In the genomic region with DNA sequence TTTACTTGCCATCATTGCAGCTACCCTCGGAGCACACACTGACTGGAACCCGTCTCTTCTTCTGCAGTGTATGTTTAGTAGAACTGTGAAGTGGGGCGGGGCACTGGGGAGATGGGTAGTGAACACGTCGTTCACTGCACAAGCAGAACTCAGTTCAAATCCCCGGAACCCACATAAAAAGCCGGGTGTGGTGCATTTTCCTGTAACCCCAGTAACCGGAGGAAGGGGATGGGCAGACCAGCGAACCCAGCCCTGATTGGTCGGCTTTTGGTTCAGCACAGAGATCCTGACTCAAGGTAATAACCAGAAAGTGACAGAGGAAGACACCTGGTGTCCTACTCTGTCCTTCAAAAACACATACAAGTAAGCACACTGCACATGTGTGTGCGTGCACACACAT, we compare ENCODE assay signal across 42 mouse cellular contexts. TPM values are rescaled to one million over a fixed set of nuclear protein-coding genes. Genes with fewer than 3 reads are reported as not detected.
"Had no signal": no experiment of that assay in that cellular context is flagged by ENCODE, and none has a peak within 500 bp of the region (broad histone marks: within the 10 kb centered on the region; RNA-seq: fewer than 3 reads in every experiment).

No protein-coding gene starts in this region.

- H3K9ac ChIP-seq: heart, embryonic 12.5 days; heart, embryonic 13.5 days; heart, embryonic 15.5 days; hindbrain, embryonic 12.5 days; hindbrain, embryonic 13.5 days; hindbrain, embryonic 14.5 days; hindbrain, embryonic 15.5 days; intestine, embryonic 15.5 days; kidney, embryonic 15.5 days had no signal

- H3K9me3 ChIP-seq: heart, embryonic 10.5 days; heart, embryonic 12.5 days; heart, embryonic 15.5 days; hindbrain, embryonic 10.5 days; hindbrain, embryonic 12.5 days; hindbrain, embryonic 13.5 days; hindbrain, embryonic 15.5 days; intestine, embryonic 15.5 days; kidney, embryonic 15.5 days had no signal

- H3K4me2 ChIP-seq: heart, embryonic 11.5 days; heart, embryonic 12.5 days; heart, embryonic 13.5 days; heart, embryonic 15.5 days; hindbrain, embryonic 12.5 days; hindbrain, embryonic 13.5 days; hindbrain, embryonic 14.5 days; hindbrain, embryonic 15.5 days; intestine, embryonic 15.5 days; kidney, embryonic 15.5 days had no signal

- H3K27me3 ChIP-seq: hindbrain, embryonic 12.5 days; hindbrain, embryonic 13.5 days; hindbrain, embryonic 15.5 days; intestine, embryonic 15.5 days had no signal

- H3K4me3 ChIP-seq: heart, embryonic 10.5 days; heart, embryonic 12.5 days; heart, embryonic 13.5 days; heart, embryonic 15.5 days; hindbrain, embryonic 10.5 days; hindbrain, embryonic 12.5 days; hindbrain, embryonic 13.5 days; hindbrain, embryonic 15.5 days; intestine, embryonic 15.5 days; kidney, embryonic 15.5 days; layer of hippocampus, adult 2 months had no signal

- DNase-seq: heart, postnatal 10 days; heart, postnatal 14 days; heart, postnatal 36 days; heart, postnatal 4 days; kidney, adult 11 months; kidney, adult 18-20 months; kidney, adult 2 months; kidney, adult 8-10 months; kidney, adult 9 months; kidney, postnatal 10 days; kidney, postnatal 14 days; kidney, postnatal 25 days; kidney, postnatal 36 days; kidney, postnatal 4 days; layer of hippocampus, adult 9-11 months; layer of hippocampus, postnatal 36 days had no signal

- H3K4me1 ChIP-seq: heart, embryonic 10.5 days; heart, embryonic 12.5 days; heart, embryonic 13.5 days; heart, embryonic 15.5 days; hindbrain, embryonic 10.5 days; hindbrain, embryonic 12.5 days; hindbrain, embryonic 13.5 days; hindbrain, embryonic 15.5 days; intestine, embryonic 15.5 days; kidney, embryonic 15.5 days had no signal

- H3K36me3 ChIP-seq: heart, embryonic 10.5 days; heart, embryonic 12.5 days; heart, embryonic 13.5 days; heart, embryonic 15.5 days; hindbrain, embryonic 10.5 days; hindbrain, embryonic 12.5 days; hindbrain, embryonic 13.5 days; hindbrain, embryonic 15.5 days; intestine, embryonic 15.5 days; kidney, embryonic 15.5 days had no signal

- H3K27ac ChIP-seq: heart, embryonic 10.5 days; heart, embryonic 13.5 days; heart, embryonic 15.5 days; hindbrain, embryonic 10.5 days; hindbrain, embryonic 12.5 days; hindbrain, embryonic 13.5 days; hindbrain, embryonic 14.5 days; hindbrain, embryonic 15.5 days; hindbrain, postnatal 0 days; intestine, embryonic 15.5 days; kidney, embryonic 15.5 days; kidney, postnatal 0 days; layer of hippocampus, adult 2 months had no signal

- ATAC-seq: hindbrain, embryonic 16.5 days; hindbrain, postnatal 0 days; inflammation-experienced regulatory T-cells, adult 6 months; intestine, embryonic 15.5 days; intestine, embryonic 16.5 days; intestine, postnatal 0 days had no signal

RNA-seq across cellular contexts. Expression of gene Svs5, which starts 20.8 kb away (rescaled TPM):
- polyA plus RNA-seq: heart, embryonic 10.5 days; heart, embryonic 11.5 days; heart, embryonic 12.5 days; heart, embryonic 13.5 days; heart, embryonic 14.5 days; heart, embryonic 15.5 days; heart, embryonic 16.5 days; heart, postnatal 0 days; hindbrain, embryonic 10.5 days; hindbrain, embryonic 11.5 days; hindbrain, embryonic 12.5 days; hindbrain, embryonic 13.5 days; hindbrain, embryonic 14.5 days; hindbrain, embryonic 15.5 days; hindbrain, embryonic 16.5 days; hindbrain, postnatal 0 days; inflammation-experienced regulatory T-cells, adult 6 months; intestine, embryonic 14.5 days; intestine, embryonic 15.5 days; intestine, embryonic 16.5 days; intestine, postnatal 0 days; kidney, adult 2 months; kidney, embryonic 15.5 days; kidney, embryonic 16.5 days; kidney, postnatal 0 days; large intestine, adult 2 months had no signal

RNA-seq across cellular contexts. Expression of gene Slpi, which starts 35.5 kb away (rescaled TPM):
- polyA plus RNA-seq: hindbrain, embryonic 10.5 days had no signal

RNA-seq across cellular contexts. Expression of gene Svs6, which starts 36.8 kb away (rescaled TPM):
- polyA plus RNA-seq: heart, embryonic 10.5 days; heart, embryonic 11.5 days; heart, embryonic 12.5 days; heart, embryonic 13.5 days; heart, embryonic 14.5 days; heart, embryonic 15.5 days; heart, embryonic 16.5 days; heart, postnatal 0 days; hindbrain, embryonic 10.5 days; hindbrain, embryonic 11.5 days; hindbrain, embryonic 12.5 days; hindbrain, embryonic 13.5 days; hindbrain, embryonic 14.5 days; hindbrain, embryonic 15.5 days; hindbrain, embryonic 16.5 days; hindbrain, postnatal 0 days; inflammation-experienced regulatory T-cells, adult 6 months; intestine, embryonic 14.5 days; intestine, embryonic 15.5 days; intestine, embryonic 16.5 days; intestine, postnatal 0 days; kidney, adult 2 months; kidney, embryonic 15.5 days; kidney, embryonic 16.5 days; kidney, postnatal 0 days; large intestine, adult 2 months had no signal

RNA-seq across cellular contexts. Expression of gene Rbpjl, which starts 49.6 kb away (rescaled TPM):
- polyA plus RNA-seq: hindbrain, embryonic 10.5 days; hindbrain, embryonic 11.5 days; inflammation-experienced regulatory T-cells, adult 6 months; kidney, adult 2 months; kidney, postnatal 0 days; large intestine, adult 2 months had no signal
